Comparison of ENCODE assay signal across 9 mouse cellular contexts in genomic region chr6:86366853-86367249, GRCm38 (mm10). TPM values are rescaled to one million over a fixed set of nuclear protein-coding genes. Genes with fewer than 3 reads are reported as not detected.
DNase-seq lines count a peak whose midpoint lies in the region; ATAC-seq lines count a peak whose summit lies in the region.
"Had no signal": no experiment of that assay in that cellular context is flagged by ENCODE, and none has a peak within 500 bp of the region (broad histone marks: within the 10 kb centered on the region; RNA-seq: fewer than 3 reads in every experiment).

No protein-coding gene starts in this region.

- H3K4me2 ChIP-seq in kidney, embryonic 15.5 days: peak overlapping the region; percentile 96
- H3K4me2 ChIP-seq in embryonic facial prominence, embryonic 14.5 days (ENCODE audit: low read depth, low read length): no peak overlapping the region; the same call in 1 of the 2 replicates
- peak overlapping the region; percentile 79 for H3K4me2 ChIP-seq in limb, embryonic 11.5 days (ENCODE audit: low read depth, severe bottlenecking)
- peak overlapping the region; percentile 96 for H3K4me2 ChIP-seq in neural tube, embryonic 14.5 days (ENCODE audit: low read depth, low read length)

- peaks cover 22% of the 10 kb centered on the region for H3K36me3 ChIP-seq in kidney, embryonic 15.5 days
- peaks cover 16% of the 10 kb centered on the region for H3K36me3 ChIP-seq in embryonic facial prominence, embryonic 14.5 days (ENCODE audit: control insufficient read depth, insufficient read depth, low read length)
- H3K36me3 ChIP-seq in limb, embryonic 11.5 days (ENCODE audit: control insufficient read depth, insufficient read depth, low read length): no peaks in the 10 kb centered on the region
- H3K36me3 ChIP-seq in neural tube, embryonic 14.5 days (ENCODE audit: control insufficient read depth, insufficient read depth, low read length): no peaks in the 10 kb centered on the region

- WGBS in kidney, embryonic 15.5 days: 71% methylated on average over 2 of the region's 2 CpGs
- WGBS in embryonic facial prominence, embryonic 14.5 days: 76% methylated on average over 2 of the region's 2 CpGs
- 82% methylated on average over 2 of the region's 2 CpGs for WGBS in limb, embryonic 11.5 days
- WGBS in neural tube, embryonic 14.5 days: 77% methylated on average over 2 of the region's 2 CpGs

- no peak overlapping the region for H3K27ac ChIP-seq in kidney, embryonic 15.5 days
- no peak overlapping the region for H3K27ac ChIP-seq in embryonic facial prominence, embryonic 14.5 days (replicated peaks; ENCODE audit: low read depth, low read length)
- H3K27ac ChIP-seq in limb, embryonic 11.5 days (replicated peaks; ENCODE audit: low read depth, low read length): no peak overlapping the region
- H3K27ac ChIP-seq in neural tube, embryonic 14.5 days (ENCODE audit: low read depth, low read length): no peak overlapping the region

- no peak overlapping the region for H3K9ac ChIP-seq in kidney, embryonic 15.5 days
- H3K9ac ChIP-seq in embryonic facial prominence, embryonic 14.5 days (ENCODE audit: low read depth, low read length): no peak overlapping the region
- H3K9ac ChIP-seq in limb, embryonic 11.5 days (ENCODE audit: low read length): no peak overlapping the region
- no peak overlapping the region for H3K9ac ChIP-seq in neural tube, embryonic 14.5 days (replicated peaks; ENCODE audit: low read depth, low read length)

- H3K9me3 ChIP-seq in kidney, embryonic 15.5 days (replicated peaks): no peaks in the 10 kb centered on the region
- H3K9me3 ChIP-seq in embryonic facial prominence, embryonic 14.5 days (ENCODE audit: control insufficient read depth, low read length): no peaks in the 10 kb centered on the region
- no peaks in the 10 kb centered on the region for H3K9me3 ChIP-seq in limb, embryonic 11.5 days (ENCODE audit: control insufficient read depth, low read length)
- H3K9me3 ChIP-seq in neural tube, embryonic 14.5 days (ENCODE audit: control insufficient read depth, low read length): no peaks in the 10 kb centered on the region

- no peak for DNase-seq in kidney, adult 9 months
- DNase-seq in embryonic facial prominence, embryonic 14.5 days (ENCODE audit: low spot score): no peak
- no peak for DNase-seq in limb, embryonic 11.5 days (ENCODE audit: low spot score)
- DNase-seq in right cerebral cortex, postnatal 14 days: no peak
- DNase-seq in right cerebral cortex, postnatal 36 days (ENCODE audit: low spot score in 2 of 2): no peak

- peaks cover 25% of the 10 kb centered on the region for H3K4me1 ChIP-seq in kidney, embryonic 15.5 days
- H3K4me1 ChIP-seq in embryonic facial prominence, embryonic 14.5 days (ENCODE audit: control insufficient read depth, insufficient read depth, low read length): peaks cover 6% of the 10 kb centered on the region
- 0 out of 2 replicates have a peak, but pooled peaks cover 4% of the 10 kb centered on the region for H3K4me1 ChIP-seq in limb, embryonic 11.5 days (ENCODE audit: control insufficient read depth, insufficient read depth, low read length)
- H3K4me1 ChIP-seq in neural tube, embryonic 14.5 days (ENCODE audit: control insufficient read depth, insufficient read depth, low read length): peaks cover 6% of the 10 kb centered on the region

- H3K27me3 ChIP-seq in kidney, embryonic 15.5 days: no peaks in the 10 kb centered on the region
- no peaks in the 10 kb centered on the region for H3K27me3 ChIP-seq in embryonic facial prominence, embryonic 14.5 days (replicated peaks; ENCODE audit: control insufficient read depth, insufficient read depth, low read length)
- H3K27me3 ChIP-seq in limb, embryonic 11.5 days (ENCODE audit: control insufficient read depth, insufficient read depth, low read length): no peaks in the 10 kb centered on the region
- H3K27me3 ChIP-seq in neural tube, embryonic 14.5 days (ENCODE audit: control insufficient read depth, insufficient read depth, low read length): no peaks in the 10 kb centered on the region

- ATAC-seq in kidney, embryonic 15.5 days (replicated peaks; ENCODE audit: low FRiP score): no peak
- no peak for ATAC-seq in embryonic facial prominence, embryonic 14.5 days (ENCODE audit: low read depth)
- no peak for ATAC-seq in limb, embryonic 11.5 days (ENCODE audit: insufficient number of reproducible peaks, low FRiP score, low TSS enrichment, low read depth)
- no peak for ATAC-seq in neural tube, embryonic 14.5 days (ENCODE audit: low read depth)
- no peak for ATAC-seq in megakaryocyte-erythroid progenitor cell, adult 5-6 weeks (replicated peaks; ENCODE audit: low FRiP score, low TSS enrichment, poor library complexity, severe bottlenecking)

- H3K4me3 ChIP-seq in kidney, embryonic 15.5 days (replicated peaks): peak overlapping the region; percentile 75
- H3K4me3 ChIP-seq in embryonic facial prominence, embryonic 14.5 days (ENCODE audit: low read depth, low read length): 0 out of 2 replicates have a peak overlapping the region, but pooled peaks have one; percentile 74
- peak overlapping the region; percentile 70; the same call in 1 of the 2 replicates for H3K4me3 ChIP-seq in limb, embryonic 11.5 days (ENCODE audit: low read depth, low read length)
- peak overlapping the region; percentile 64 for H3K4me3 ChIP-seq in neural tube, embryonic 14.5 days (ENCODE audit: low read depth, low read length)

RNA-seq across cellular contexts. Expression of gene Fam136a, which starts 1.4 kb away (rescaled TPM):
- polyA plus RNA-seq in kidney, embryonic 15.5 days (2015; fragmentation: Nextera tagmentation; extraction: Ambion mirVana): 145 and 148 TPM in 2 replicates
- polyA plus RNA-seq in embryonic facial prominence, embryonic 14.5 days (2014; fragmentation: Nextera tagmentation; extraction: Ambion mirVana): 118 and 124 TPM in 2 replicates
- 164 and 171 TPM in 2 replicates for polyA plus RNA-seq in limb, embryonic 11.5 days (2014; fragmentation: Nextera tagmentation; extraction: Ambion mirVana)
- polyA plus RNA-seq in neural tube, embryonic 14.5 days (2014; fragmentation: Nextera tagmentation; extraction: Ambion mirVana): 111 and 118 TPM in 2 replicates
- total RNA-seq in megakaryocyte-erythroid progenitor cell, adult 5-6 weeks (2014; fragmentation: Nextera tagmentation): 40.6 and 40.9 TPM in 2 replicates
- 74.9 and 88.5 TPM in 2 replicates for total RNA-seq in megakaryocyte-erythroid progenitor cell, adult 5-6 weeks (2017)

RNA-seq across cellular contexts. Expression of gene Snrpg, which starts 4.3 kb away (rescaled TPM):
- 665 and 702 TPM in 2 replicates for polyA plus RNA-seq in kidney, embryonic 15.5 days (2015; fragmentation: Nextera tagmentation; extraction: Ambion mirVana)
- polyA plus RNA-seq in embryonic facial prominence, embryonic 14.5 days (2014; fragmentation: Nextera tagmentation; extraction: Ambion mirVana): 561 and 600 TPM in 2 replicates
- polyA plus RNA-seq in limb, embryonic 11.5 days (2014; fragmentation: Nextera tagmentation; extraction: Ambion mirVana): 903 and 919 TPM in 2 replicates
- 341 and 393 TPM in 2 replicates for polyA plus RNA-seq in neural tube, embryonic 14.5 days (2014; fragmentation: Nextera tagmentation; extraction: Ambion mirVana)
- total RNA-seq in megakaryocyte-erythroid progenitor cell, adult 5-6 weeks (2014; fragmentation: Nextera tagmentation): 665 and 676 TPM in 2 replicates
- 44.6 and 66.9 TPM in 2 replicates for total RNA-seq in megakaryocyte-erythroid progenitor cell, adult 5-6 weeks (2017)

RNA-seq across cellular contexts. Expression of gene Pcyox1, which starts 30.1 kb away (rescaled TPM):
- polyA plus RNA-seq in kidney, embryonic 15.5 days (2015; fragmentation: Nextera tagmentation; extraction: Ambion mirVana): 97.6 and 99.1 TPM in 2 replicates
- polyA plus RNA-seq in embryonic facial prominence, embryonic 14.5 days (2014; fragmentation: Nextera tagmentation; extraction: Ambion mirVana): 80.5 and 95.2 TPM in 2 replicates
- 61.0 and 61.1 TPM in 2 replicates for polyA plus RNA-seq in limb, embryonic 11.5 days (2014; fragmentation: Nextera tagmentation; extraction: Ambion mirVana)
- 100 and 110 TPM in 2 replicates for polyA plus RNA-seq in neural tube, embryonic 14.5 days (2014; fragmentation: Nextera tagmentation; extraction: Ambion mirVana)
- total RNA-seq in megakaryocyte-erythroid progenitor cell, adult 5-6 weeks (2014; fragmentation: Nextera tagmentation): 14.1 and 15.5 TPM in 2 replicates
- total RNA-seq in megakaryocyte-erythroid progenitor cell, adult 5-6 weeks (2017): 34.3 and 40.4 TPM in 2 replicates

RNA-seq across cellular contexts. Expression of gene Tia1, which starts 37.2 kb away (rescaled TPM):
- 218 and 219 TPM in 2 replicates for polyA plus RNA-seq in kidney, embryonic 15.5 days (2015; fragmentation: Nextera tagmentation; extraction: Ambion mirVana)
- 130 and 160 TPM in 2 replicates for polyA plus RNA-seq in embryonic facial prominence, embryonic 14.5 days (2014; fragmentation: Nextera tagmentation; extraction: Ambion mirVana)
- 246 and 268 TPM in 2 replicates for polyA plus RNA-seq in limb, embryonic 11.5 days (2014; fragmentation: Nextera tagmentation; extraction: Ambion mirVana)
- 364 and 402 TPM in 2 replicates for polyA plus RNA-seq in neural tube, embryonic 14.5 days (2014; fragmentation: Nextera tagmentation; extraction: Ambion mirVana)
- 92.4 and 94.8 TPM in 2 replicates for total RNA-seq in megakaryocyte-erythroid progenitor cell, adult 5-6 weeks (2014; fragmentation: Nextera tagmentation)
- 42.8 and 85.8 TPM in 2 replicates for total RNA-seq in megakaryocyte-erythroid progenitor cell, adult 5-6 weeks (2017)

RNA-seq across cellular contexts. Expression of gene Gm44790, which starts 59.6 kb away (rescaled TPM):
- polyA plus RNA-seq in kidney, embryonic 15.5 days (2015; fragmentation: Nextera tagmentation; extraction: Ambion mirVana): 0.43 and 0.51 TPM in 2 replicates
- not detected in 2 replicates for polyA plus RNA-seq in embryonic facial prominence, embryonic 14.5 days (2014; fragmentation: Nextera tagmentation; extraction: Ambion mirVana)
- polyA plus RNA-seq in limb, embryonic 11.5 days (2014; fragmentation: Nextera tagmentation; extraction: Ambion mirVana): 0.95 TPM in 1 of 2 replicates, not detected in the other
- 1.9 TPM in 1 of 2 replicates, not detected in the other for polyA plus RNA-seq in neural tube, embryonic 14.5 days (2014; fragmentation: Nextera tagmentation; extraction: Ambion mirVana)
- not detected in 2 replicates for total RNA-seq in megakaryocyte-erythroid progenitor cell, adult 5-6 weeks (2014; fragmentation: Nextera tagmentation)
- total RNA-seq in megakaryocyte-erythroid progenitor cell, adult 5-6 weeks (2017): 4.9 TPM in 1 of 2 replicates, not detected in the other
- total RNA-seq: granulocyte monocyte progenitor cell, adult 5-6 weeks had no signal
